Mouse (Mus musculus) ZHBTc4 (cell line): ENCODE data around the gene Olfr775.

Experiments used
- DNase-seq: peaks from one replicate; pipeline ENCODE4 v3.0.0-alpha.2; 2011; ENCODE audit warnings: low read depth, low spot score

Gene Olfr775

DNA sequence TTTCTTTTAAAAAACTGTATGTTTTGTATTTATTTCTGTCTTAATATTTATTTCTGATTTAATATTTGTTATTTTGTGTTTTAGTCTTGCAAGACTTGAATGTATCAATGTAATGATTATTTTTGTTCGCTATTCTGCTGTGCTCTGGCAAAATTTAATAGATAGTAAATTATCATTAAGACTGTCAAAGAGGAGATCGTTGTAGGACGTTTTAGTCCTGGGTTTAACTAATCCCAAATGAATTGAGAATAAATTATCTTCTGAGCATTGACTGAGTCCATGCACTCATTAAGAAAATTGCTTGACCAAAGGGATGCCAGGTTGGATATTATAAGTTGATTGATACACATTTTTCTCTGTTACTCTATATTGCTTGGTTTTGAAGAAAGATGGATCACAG, at the start of gene Olfr775:
Gene Olfr775, plus strand, starts transcription at position 301 of the 400 bp plus-strand sequence.
- DNase-seq = no peak

GRCm38 (mm10) chr10:129230737-129231136, 17.5 kb upstream of the Olfr775 start:
- DNase-seq = no peak

DNA sequence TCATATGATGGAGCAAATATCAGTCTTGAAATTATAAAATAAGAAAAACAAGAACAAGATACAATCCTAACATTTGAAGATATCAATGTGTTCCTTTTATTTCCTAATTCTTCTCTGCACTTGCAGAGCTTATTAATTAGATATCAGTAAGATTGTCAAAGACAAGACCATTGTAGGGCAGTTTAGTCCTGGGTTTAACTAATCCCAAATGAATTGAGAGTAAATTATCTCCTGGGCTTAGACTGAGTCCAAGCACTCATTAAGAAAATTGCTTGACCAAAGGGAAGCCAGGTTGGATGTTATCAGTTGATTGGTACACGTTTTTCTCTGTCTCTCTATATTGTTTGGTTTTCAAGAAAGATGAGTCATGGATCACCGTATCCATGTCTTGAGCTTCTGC, 12.3 kb upstream of the Olfr775 start, which contains the start of gene Olfr774:
Gene Olfr774, plus strand, starts transcription at position 301 of the 400 bp plus-strand sequence.
- DNase-seq = no peak

- no peak for DNase-seq
Observed at GRCm38 (mm10) chr10:129258827-129259226, 10.6 kb downstream of the Olfr775 start, which contains the start of gene Olfr776. Gene Olfr776 (plus strand): TSS chr10:129259127.

DNA sequence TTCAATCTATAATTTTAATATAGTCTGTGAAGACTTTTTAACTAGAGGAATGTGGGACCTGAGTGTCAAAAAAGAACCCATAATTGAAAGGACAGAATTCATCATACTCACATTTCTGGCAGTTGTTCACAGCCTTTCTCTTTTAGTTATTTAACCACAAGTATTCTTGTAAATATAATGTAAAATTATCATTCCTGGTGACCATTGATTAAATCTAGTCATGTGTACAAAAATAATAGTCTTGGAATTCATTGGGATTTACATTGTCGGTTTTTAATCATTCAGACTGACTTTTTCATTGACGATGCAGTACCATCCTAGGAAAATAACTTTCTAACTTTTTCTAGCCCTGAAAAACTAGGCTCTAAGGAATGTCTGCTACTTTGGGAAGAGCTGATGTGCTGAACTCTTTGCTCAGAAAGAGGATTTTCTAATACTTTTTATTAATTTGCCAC, 22.9 kb downstream of the Olfr775 start, which contains the start of gene Olfr777:
Gene Olfr777, minus strand, starts transcription at position 405 of the 455 bp plus-strand sequence.
- no peak for DNase-seq
